Mouse (Mus musculus): ENCODE measurements around the gene Mob3b.

DNA sequence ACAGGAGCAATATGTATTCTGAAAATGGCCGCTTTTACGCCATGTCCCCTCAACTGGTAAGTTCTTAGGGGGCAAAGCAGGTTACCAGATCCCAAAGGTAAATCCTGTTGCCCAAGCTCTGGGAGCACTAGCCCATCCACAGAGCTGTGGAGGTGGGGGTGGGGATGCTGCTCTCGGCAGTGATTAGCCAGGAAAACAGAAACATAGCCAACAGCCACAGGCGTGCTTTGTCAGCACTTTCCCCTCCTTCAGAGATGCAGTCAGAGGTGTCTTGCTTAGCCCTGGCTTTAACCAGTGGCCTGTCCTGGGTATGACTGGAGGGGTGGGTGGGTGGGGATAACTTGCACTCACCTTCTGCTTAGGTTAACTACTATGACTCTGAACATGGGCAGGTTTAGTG, 91.1 kb downstream of the Mob3b start:
- TF ChIP-seq POLR2A (IDR thresholded peaks at IDR 0.05; ENCODE audit: borderline replicate concordance, control insufficient read depth, low read depth, low read length) (no peak), CTCF (IDR thresholded peaks at IDR 0.05; ENCODE audit: control insufficient read depth, insufficient read depth, low read length) (no peak)
